Mouse (Mus musculus): ENCODE measurements around the gene Nt5dc3. TPM values are rescaled to one million over a fixed set of nuclear protein-coding genes. Genes with fewer than 3 reads are reported as not detected.

Gene Nt5dc3
- polyA plus RNA-seq, 1 experiment: 2.3 TPM

DNA sequence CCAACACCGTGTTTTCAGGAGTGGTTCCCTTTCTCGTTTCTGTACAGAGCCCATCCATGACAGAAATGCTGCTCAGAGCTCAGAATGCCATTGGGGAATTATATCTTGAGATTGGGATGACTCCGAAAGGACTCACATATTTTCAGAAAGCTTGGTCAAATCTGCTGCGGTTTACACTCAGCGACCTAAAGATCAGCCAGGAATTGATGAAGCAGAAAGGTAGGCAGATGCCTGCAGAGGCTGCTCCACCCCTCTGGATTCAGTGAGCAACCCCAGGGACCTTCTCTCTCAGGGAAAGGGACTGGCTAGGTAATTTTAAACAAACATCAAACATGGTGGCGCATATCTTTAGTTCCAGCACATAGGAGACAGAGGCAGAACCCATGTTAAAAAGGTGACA lies 20.6 kb upstream of the Nt5dc3 start:
- TF ChIP-seq CTCF (IDR thresholded peaks at IDR 0.05; ENCODE audit: control insufficient read depth, insufficient read depth, low read length) (no peak), POLR2A (IDR thresholded peaks at IDR 0.05; ENCODE audit: borderline replicate concordance, control insufficient read depth, low read depth, low read length) (no peak)
- Histone ChIP-seq H3K4me1 (ENCODE audit: control insufficient read depth, insufficient read depth, low read length) (no peaks in the 10 kb centered on the region), H3K4me3 (replicated peaks; ENCODE audit: control insufficient read depth, low read depth, low read length) (no peak overlapping the region), H3K27ac (ENCODE audit: control insufficient read depth, insufficient read depth, low read depth, low read length, poor library complexity) (no peak overlapping the region)
- WGBS: 86% methylated on average over 6 of the region's 6 CpGs

DNA sequence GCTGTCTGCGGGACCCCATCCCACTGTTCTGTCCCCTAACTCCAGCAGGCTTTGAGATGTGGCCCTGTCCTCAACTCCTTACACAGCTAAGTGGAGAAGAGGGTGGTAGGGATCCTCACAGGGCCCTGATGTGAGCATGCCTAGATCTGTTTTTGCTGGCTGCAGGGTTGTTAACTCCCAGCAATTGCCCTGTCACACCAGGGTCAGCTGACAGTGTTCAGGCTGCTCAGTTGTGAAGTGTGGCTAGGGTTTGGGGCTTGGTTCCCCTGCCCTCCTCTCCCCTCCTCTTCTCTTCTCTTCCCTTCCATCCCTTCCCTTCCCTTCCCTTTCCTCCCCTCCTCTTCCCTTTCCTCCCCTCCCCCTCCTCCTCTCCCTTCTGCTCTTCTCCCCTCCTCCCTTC lies 17.6 kb upstream of the Nt5dc3 start:
- H3K27ac ChIP-seq (ENCODE audit: control insufficient read depth, insufficient read depth, low read depth, low read length, poor library complexity): no peak overlapping the region
- no peak overlapping the region for H3K4me3 ChIP-seq (replicated peaks; ENCODE audit: control insufficient read depth, low read depth, low read length)
- 91% methylated on average over 1 of the region's 1 CpGs for WGBS
- no peak for TF ChIP-seq CTCF (IDR thresholded peaks at IDR 0.05; ENCODE audit: control insufficient read depth, insufficient read depth, low read length)
- no peaks in the 10 kb centered on the region for H3K4me1 ChIP-seq (ENCODE audit: control insufficient read depth, insufficient read depth, low read length)

DNA sequence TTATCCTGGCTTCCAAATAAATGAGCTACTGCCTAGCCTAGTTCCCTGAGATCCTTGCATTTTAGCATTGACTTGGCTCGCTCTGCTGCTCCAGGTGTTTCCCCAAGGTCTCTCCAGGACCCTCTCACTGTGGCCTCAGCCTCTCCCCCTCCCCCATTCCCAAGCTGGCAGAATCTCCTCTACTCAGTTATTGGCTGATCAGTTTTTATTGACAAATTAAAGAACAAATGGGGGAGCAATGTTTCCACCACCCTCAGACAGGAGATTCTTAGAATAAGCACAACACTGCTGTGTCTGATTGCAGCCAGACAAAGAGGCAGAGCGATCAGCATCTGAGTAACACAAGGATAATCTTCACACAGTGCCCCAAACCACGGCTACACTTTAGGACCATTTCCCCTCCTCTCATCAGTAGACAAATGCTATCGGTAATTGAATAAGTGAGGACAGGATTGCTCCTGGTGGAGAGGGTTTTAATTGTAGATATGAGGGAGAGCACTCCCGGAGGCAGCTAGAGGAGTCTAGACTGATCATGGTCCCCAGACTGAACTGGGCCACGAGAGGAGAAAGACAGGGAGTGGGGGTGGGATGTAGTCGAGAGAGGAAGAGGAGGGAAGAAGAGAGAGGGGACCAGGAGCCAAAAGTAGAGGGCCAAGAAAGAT lies 17.0 kb upstream of the Nt5dc3 start:
- Histone ChIP-seq H3K4me3 (replicated peaks; ENCODE audit: control insufficient read depth, low read depth, low read length) (no peak overlapping the region), H3K4me1 (ENCODE audit: control insufficient read depth, insufficient read depth, low read length) (no peaks in the 10 kb centered on the region), H3K27ac (ENCODE audit: control insufficient read depth, insufficient read depth, low read depth, low read length, poor library complexity) (no peak overlapping the region)
- TF ChIP-seq POLR2A (IDR thresholded peaks at IDR 0.05; ENCODE audit: borderline replicate concordance, control insufficient read depth, low read depth, low read length) (no peak), CTCF (IDR thresholded peaks at IDR 0.05; ENCODE audit: control insufficient read depth, insufficient read depth, low read length) (no peak)
- 61% methylated on average over 7 of the region's 7 CpGs for WGBS

DNA sequence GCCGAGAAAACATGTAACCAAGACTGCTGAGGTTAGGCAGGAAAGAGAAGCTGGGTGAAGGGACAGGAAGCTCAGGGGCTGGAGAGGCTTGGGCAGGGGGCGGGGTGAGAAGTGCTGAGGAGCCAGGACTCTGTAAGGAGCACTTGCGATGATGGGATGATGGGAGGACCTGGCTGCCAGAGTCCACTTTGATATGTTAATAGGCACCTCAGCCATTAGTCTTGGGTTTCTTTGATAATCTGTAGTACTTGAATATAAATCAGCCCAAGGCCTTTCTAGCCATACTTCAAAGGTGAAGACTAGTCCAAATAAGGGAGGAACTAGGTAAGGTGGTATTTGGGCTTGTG lies 16.4 kb upstream of the Nt5dc3 start:
- 50% methylated on average over 3 of the region's 3 CpGs for WGBS
- no peaks in the 10 kb centered on the region for H3K4me1 ChIP-seq (ENCODE audit: control insufficient read depth, insufficient read depth, low read length)
- no peak overlapping the region for H3K27ac ChIP-seq (ENCODE audit: control insufficient read depth, insufficient read depth, low read depth, low read length, poor library complexity)
- TF ChIP-seq POLR2A (IDR thresholded peaks at IDR 0.05; ENCODE audit: borderline replicate concordance, control insufficient read depth, low read depth, low read length): no peak
- TF ChIP-seq CTCF (IDR thresholded peaks at IDR 0.05; ENCODE audit: control insufficient read depth, insufficient read depth, low read length): no peak
- no peak overlapping the region for H3K4me3 ChIP-seq (replicated peaks; ENCODE audit: control insufficient read depth, low read depth, low read length)

DNA sequence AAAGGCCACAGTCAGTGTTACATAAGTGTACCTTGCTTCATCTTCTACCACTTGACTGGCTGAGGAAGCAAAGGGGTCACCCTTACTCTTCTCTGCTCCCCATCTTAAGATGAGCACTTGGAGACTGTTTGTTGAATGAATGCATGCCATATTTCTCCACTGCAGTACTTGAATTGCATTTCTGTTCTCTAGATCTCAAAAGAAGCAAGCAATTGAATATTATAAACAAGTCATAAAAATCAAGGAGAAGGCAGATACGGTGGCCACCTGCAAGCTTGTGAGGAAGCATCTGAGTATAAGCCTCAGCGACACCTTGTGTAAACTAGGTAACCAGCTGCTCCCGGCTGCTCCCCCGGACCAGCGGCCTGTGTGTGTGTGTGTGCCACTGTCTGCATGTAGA lies 15.1 kb upstream of the Nt5dc3 start, which contains the start of gene Gm49358:
Gene Gm49358 (plus strand): TSS at position 301 of the 400 bp plus-strand sequence.
- Histone ChIP-seq H3K4me1 (ENCODE audit: control insufficient read depth, insufficient read depth, low read length) (no peaks in the 10 kb centered on the region), H3K4me3 (replicated peaks; ENCODE audit: control insufficient read depth, low read depth, low read length) (no peak within 1 kb of the TSS), H3K27ac (ENCODE audit: control insufficient read depth, insufficient read depth, low read depth, low read length, poor library complexity) (no peak within 1 kb of the TSS)
- WGBS: 91% methylated on average over 5 of the region's 5 CpGs
- no peak for TF ChIP-seq POLR2A (IDR thresholded peaks at IDR 0.05; ENCODE audit: borderline replicate concordance, control insufficient read depth, low read depth, low read length)
- no peak for TF ChIP-seq CTCF (IDR thresholded peaks at IDR 0.05; ENCODE audit: control insufficient read depth, insufficient read depth, low read length)

DNA sequence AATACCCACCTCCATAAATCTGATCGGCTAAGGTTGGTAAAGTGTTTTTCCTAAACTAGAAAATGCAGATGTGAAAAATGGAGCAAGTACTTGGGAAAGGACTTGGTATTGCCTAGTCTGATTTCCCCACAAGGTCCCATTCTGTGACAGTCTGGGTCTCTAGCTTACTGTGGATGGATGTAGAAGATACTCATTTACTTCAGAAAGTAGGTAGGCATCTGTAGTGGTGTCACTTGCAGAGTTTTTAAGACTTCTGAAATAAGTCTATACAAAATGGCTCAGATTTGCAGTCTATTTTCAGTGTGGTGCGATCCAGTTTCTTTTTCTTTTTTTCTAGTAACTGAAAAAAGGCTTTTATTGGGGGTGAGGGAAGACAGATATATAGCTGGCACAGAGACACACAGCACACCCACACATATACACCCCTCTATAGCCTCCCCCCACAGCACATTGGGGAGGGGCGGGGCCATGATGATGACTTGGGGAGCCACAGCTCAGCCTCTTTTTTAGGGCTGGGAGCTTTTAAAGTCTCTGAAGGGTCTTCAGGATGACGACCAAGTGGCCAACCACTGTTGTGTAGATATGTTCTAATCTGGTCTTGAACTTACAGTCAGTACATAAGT lies 13.3 kb upstream of the Nt5dc3 start:
- TF ChIP-seq CTCF (IDR thresholded peaks at IDR 0.05; ENCODE audit: control insufficient read depth, insufficient read depth, low read length) (no peak), POLR2A (IDR thresholded peaks at IDR 0.05; ENCODE audit: borderline replicate concordance, control insufficient read depth, low read depth, low read length) (no peak)
- H3K4me3 ChIP-seq (replicated peaks; ENCODE audit: control insufficient read depth, low read depth, low read length): no peak overlapping the region
- no peak overlapping the region for H3K27ac ChIP-seq (ENCODE audit: control insufficient read depth, insufficient read depth, low read depth, low read length, poor library complexity)
- WGBS: 82% methylated on average over 4 of the region's 4 CpGs
- no peaks in the 10 kb centered on the region for H3K4me1 ChIP-seq (ENCODE audit: control insufficient read depth, insufficient read depth, low read length)

DNA sequence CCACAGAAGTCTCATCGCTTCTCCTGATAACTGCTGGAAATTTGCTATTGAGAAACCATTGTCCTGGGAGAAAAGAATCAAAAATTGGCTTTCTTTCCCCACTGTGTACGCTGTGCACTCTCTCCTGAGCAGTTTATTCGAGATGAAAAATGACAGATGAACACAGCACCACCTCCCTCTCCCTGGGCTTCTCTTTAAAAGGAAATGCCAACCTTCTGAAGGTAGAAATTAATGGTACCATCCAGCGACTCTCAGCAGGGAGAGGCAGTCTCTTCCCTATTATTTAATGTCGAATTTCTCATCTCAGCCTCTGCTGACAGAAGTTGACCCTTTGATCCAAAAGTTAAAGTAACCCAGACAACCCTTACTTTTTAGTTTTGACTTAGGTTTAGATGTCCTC lies 9.6 kb upstream of the Nt5dc3 start:
- WGBS: 70% methylated on average over 5 of the region's 5 CpGs
- Histone ChIP-seq H3K4me1 (ENCODE audit: control insufficient read depth, insufficient read depth, low read length) (no peaks in the 10 kb centered on the region; the same call in 1 of the 2 replicates), H3K4me3 (replicated peaks; ENCODE audit: control insufficient read depth, low read depth, low read length) (no peak overlapping the region), H3K27ac (ENCODE audit: control insufficient read depth, insufficient read depth, low read depth, low read length, poor library complexity) (no peak overlapping the region)
- no peak for TF ChIP-seq POLR2A (IDR thresholded peaks at IDR 0.05; ENCODE audit: borderline replicate concordance, control insufficient read depth, low read depth, low read length)

DNA sequence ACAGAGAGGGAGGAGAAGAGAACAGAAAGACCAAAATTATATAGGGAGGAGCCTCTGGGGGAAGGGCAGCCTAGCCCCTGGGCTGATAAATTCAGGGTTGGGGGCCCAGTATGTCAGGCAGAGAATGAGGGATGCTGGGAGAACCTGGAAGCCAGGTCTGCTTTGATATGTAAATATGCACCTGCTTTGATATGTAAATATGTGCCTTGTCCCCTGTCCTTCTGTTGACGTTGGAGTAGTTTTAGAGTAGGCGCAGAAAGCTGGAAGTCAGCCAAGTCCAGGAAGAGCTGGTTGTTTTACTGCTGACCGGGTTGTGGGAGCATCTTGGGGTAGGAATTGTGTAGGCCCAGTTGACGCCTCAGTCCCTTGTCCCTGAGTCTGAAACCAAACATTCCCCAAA lies 9.0 kb upstream of the Nt5dc3 start:
- 84% methylated on average over 4 of the region's 4 CpGs for WGBS
- TF ChIP-seq POLR2A (IDR thresholded peaks at IDR 0.05; ENCODE audit: borderline replicate concordance, control insufficient read depth, low read depth, low read length) (no peak), CTCF (IDR thresholded peaks at IDR 0.05; ENCODE audit: control insufficient read depth, insufficient read depth, low read length) (no peak)
- Histone ChIP-seq H3K4me3 (replicated peaks; ENCODE audit: control insufficient read depth, low read depth, low read length) (no peak overlapping the region), H3K4me1 (ENCODE audit: control insufficient read depth, insufficient read depth, low read length) (no peaks in the 10 kb centered on the region; the same call in 1 of the 2 replicates), H3K27ac (ENCODE audit: control insufficient read depth, insufficient read depth, low read depth, low read length, poor library complexity) (no peak overlapping the region)

DNA sequence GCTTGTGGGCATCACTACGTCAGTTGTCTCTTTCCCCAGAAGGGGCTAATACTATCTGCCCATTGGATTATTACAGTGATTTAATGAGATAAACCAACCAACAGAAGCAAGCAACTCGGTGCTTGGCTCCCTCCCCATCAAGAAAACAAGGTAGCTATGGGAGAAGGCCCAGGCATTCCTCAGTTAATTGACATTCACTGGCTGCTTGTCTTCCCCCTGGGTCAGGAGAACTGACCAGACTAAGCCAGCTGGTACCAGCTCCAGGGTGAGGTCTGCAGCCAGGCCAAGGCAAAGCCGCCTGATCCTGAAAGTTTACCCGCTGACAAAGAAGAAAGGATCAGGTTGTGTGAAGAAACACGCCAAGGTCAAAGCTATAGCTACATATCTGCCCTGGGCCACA lies 7.1 kb upstream of the Nt5dc3 start:
- no peak overlapping the region for H3K27ac ChIP-seq (ENCODE audit: control insufficient read depth, insufficient read depth, low read depth, low read length, poor library complexity)
- WGBS: 77% methylated on average over 5 of the region's 5 CpGs

More for the DNA sequence above, 7.1 kb upstream of the Nt5dc3 start:
- Histone ChIP-seq H3K4me3 (replicated peaks; ENCODE audit: control insufficient read depth, low read depth, low read length) (no peak overlapping the region), H3K4me1 (ENCODE audit: control insufficient read depth, insufficient read depth, low read length) (no peaks in the 10 kb centered on the region; the same call in 1 of the 2 replicates)
- no peak for TF ChIP-seq POLR2A (IDR thresholded peaks at IDR 0.05; ENCODE audit: borderline replicate concordance, control insufficient read depth, low read depth, low read length)
